Mouse (Mus musculus) limb, embryonic 14.5 days (tissue): Measurements from ENCODE around the gene Hbb-bh2. TPM values are rescaled to one million over a fixed set of nuclear protein-coding genes. Genes with fewer than 3 reads are reported as not detected.

Experiments used
- ATAC-seq: fragments of 200-750 bp; cut with Nextera tagmentation; 2 replicates; pipeline ENCODE4 v1.8.0; 2017; ENCODE audit warnings: low read depth, moderate number of reproducible peaks, moderate TSS enrichment; ENCODE audit not compliant: low FRiP score
- DNase-seq: peaks from one replicate; pipeline ENCODE4 v3.0.0-alpha.2; 2015; ENCODE audit warnings: low spot score
- H3K27ac ChIP-seq: fragments of 300-500 bp; sonication (generic); replicated peaks from 2 replicates; pipeline ENCODE4 v1.5.1; 2014; ENCODE audit warnings: low read depth, mild to moderate bottlenecking, low read length, moderate library complexity, mixed read lengths
- H3K27me3 ChIP-seq: fragments of 300-500 bp; sonication (generic); 2 replicates; pipeline ENCODE4 v1.6.1; 2014; ENCODE audit warnings: low read length, mixed read lengths; ENCODE audit not compliant: control insufficient read depth, insufficient read depth
- H3K36me3 ChIP-seq: fragments of 300-500 bp; sonication (generic); 2 replicates; pipeline ENCODE4 v1.6.1; 2014; ENCODE audit warnings: mild to moderate bottlenecking, low read length, moderate library complexity, mixed read lengths; ENCODE audit not compliant: control insufficient read depth, insufficient read depth
- H3K4me1 ChIP-seq: fragments of 300-500 bp; sonication (generic); 2 replicates; pipeline ENCODE4 v1.6.1; 2014; ENCODE audit warnings: antibody characterized with exemption, low read length, mixed read lengths; ENCODE audit not compliant: control insufficient read depth, insufficient read depth
- H3K4me2 ChIP-seq: fragments of 300-500 bp; sonication (generic); replicated peaks from 2 replicates; pipeline ENCODE4 v1.6.1; 2014; ENCODE audit warnings: low read depth, mild to moderate bottlenecking, low read length, moderate library complexity; ENCODE audit not compliant: severe bottlenecking
- H3K4me3 ChIP-seq: fragments of 300-500 bp; sonication (generic); replicated peaks from 2 replicates; pipeline ENCODE4 v1.5.1; 2014; ENCODE audit warnings: low read length
- H3K9ac ChIP-seq: fragments of 300-500 bp; sonication (generic); 2 replicates; pipeline ENCODE4 v1.6.1; 2014; ENCODE audit warnings: mild to moderate bottlenecking, low read depth, low read length, moderate library complexity; ENCODE audit not compliant: severe bottlenecking
- H3K9me3 ChIP-seq: fragments of 300-500 bp; sonication (generic); 2 replicates; pipeline ENCODE4 v1.6.1; 2016; ENCODE audit warnings: low read length; ENCODE audit not compliant: control insufficient read depth
- POLR2A ChIP-seq: fragments of 200-500 bp; IDR thresholded peaks from 2 replicates; pipeline ENCODE4 v1.8.0; 2012; ENCODE audit warnings: inconsistent platforms, mild to moderate bottlenecking, moderate library complexity, borderline replicate concordance; ENCODE audit not compliant: insufficient read depth, insufficient read length; ENCODE audit errors: extremely low read depth
- WGBS: fragments of 180-500 bp; shearing (Covaris S2); extraction: QIAGEN DNeasy Blood & Tissue Kit; methylation state at CpG from one replicate; pipeline ENCODE4 v1.1.7; 2014; 5-methylcytosine and 5-hydroxymethylcytosine counted together
- polyA plus RNA-seq, 2 experiments: library from polyadenylated mRNA; depleted of rRNA in 1 of 2; stranded (reverse) in 1 of 2; unstranded in 1 of 2; fragments of >200 nt; fragmentation: Nextera tagmentation in 1 of 2; extraction: Ambion mirVana in 1 of 2; gene quantifications; 2 replicates each; pipeline versions ENCODE4 v1.2.1 to v1.2.3; 2012 to 2014

The Hbb-bh2 gene
- polyA plus RNA-seq, 2 experiments = not detected

- DNase-seq (peak; percentile 33), ATAC-seq (no peak)
- Histone ChIP-seq H3K9me3 (no peaks in the 10 kb centered on the region), H3K36me3 (no peaks in the 10 kb centered on the region), H3K27me3 (no peaks in the 10 kb centered on the region), H3K27ac (no peak overlapping the region), H3K4me3 (no peak overlapping the region), H3K4me1 (no peaks in the 10 kb centered on the region), H3K4me2 (no peak overlapping the region), H3K9ac (no peak overlapping the region)
- WGBS = 69% methylated on average over 1 of the region's 1 CpGs
- no peak for TF ChIP-seq POLR2A
Observed at GRCm38 (mm10) chr7:103806856-103807255, 33.5 kb downstream of the Hbb-bh2 start.

- Histone ChIP-seq H3K27ac (no peak overlapping the region), H3K9me3 (no peaks in the 10 kb centered on the region), H3K4me3 (no peak overlapping the region), H3K4me1 (no peaks in the 10 kb centered on the region), H3K36me3 (no peaks in the 10 kb centered on the region), H3K27me3 (no peaks in the 10 kb centered on the region), H3K4me2 (no peak overlapping the region), H3K9ac (no peak overlapping the region)
- TF ChIP-seq POLR2A = no peak
- DNase-seq = no peak
- 28% methylated on average over 4 of the region's 4 CpGs for WGBS
- no peak for ATAC-seq
Observed at GRCm38 (mm10) chr7:103792669-103793388, 47.5 kb downstream of the Hbb-bh2 start.

- Histone ChIP-seq H3K36me3 (no peaks in the 10 kb centered on the region), H3K27ac (no peak within 1 kb of the TSS), H3K9ac (no peak within 1 kb of the TSS), H3K4me1 (no peaks in the 10 kb centered on the region), H3K9me3 (no peaks in the 10 kb centered on the region), H3K4me2 (no peak within 1 kb of the TSS), H3K4me3 (no peak within 1 kb of the TSS), H3K27me3 (no peaks in the 10 kb centered on the region)
- ATAC-seq (no peak), DNase-seq (no peak)
- 69% methylated on average over 3 of the region's 3 CpGs for WGBS
- TF ChIP-seq POLR2A = no peak
Observed at GRCm38 (mm10) chr7:103791721-103792120, 48.6 kb downstream of the Hbb-bh2 start, which contains the start of gene Olfr67. Gene Olfr67 (minus strand): TSS chr7:103791821.

Other genes with a start within 250 kb of the Hbb-bh2 start
Only the 30 nearest of the 32 such genes appear.
- not detected in 2 replicates for gene Olfr620, start 228.0 kb downstream of the Hbb-bh2 start, polyA plus RNA-seq (2012; rRNA removed)
- gene Olfr620, start 228.0 kb downstream of the Hbb-bh2 start, polyA plus RNA-seq (2014; fragmentation: Nextera tagmentation; extraction: Ambion mirVana) = not detected in 2 replicates
- gene Olfr622, start 197.8 kb downstream of the Hbb-bh2 start, polyA plus RNA-seq (2012; rRNA removed) = not detected in 2 replicates
- gene Olfr622, start 197.8 kb downstream of the Hbb-bh2 start, polyA plus RNA-seq (2014; fragmentation: Nextera tagmentation; extraction: Ambion mirVana) = not detected in 2 replicates
- gene Olfr623, start 176.8 kb downstream of the Hbb-bh2 start, polyA plus RNA-seq (2012; rRNA removed) = not detected in 2 replicates
- not detected in 2 replicates for gene Olfr623, start 176.8 kb downstream of the Hbb-bh2 start, polyA plus RNA-seq (2014; fragmentation: Nextera tagmentation; extraction: Ambion mirVana)
- 0.03 TPM in 1 of 2 replicates, not detected in the other for gene Olfr624, start 169.3 kb downstream of the Hbb-bh2 start, polyA plus RNA-seq (2012; rRNA removed)
- 0.06 and 0.07 TPM in 2 replicates for gene Olfr624, start 169.3 kb downstream of the Hbb-bh2 start, polyA plus RNA-seq (2014; fragmentation: Nextera tagmentation; extraction: Ambion mirVana)
- gene Olfr625-ps1, start 157.8 kb downstream of the Hbb-bh2 start, polyA plus RNA-seq (2012; rRNA removed) = not detected in 2 replicates
- not detected in 2 replicates for gene Olfr625-ps1, start 157.8 kb downstream of the Hbb-bh2 start, polyA plus RNA-seq (2014; fragmentation: Nextera tagmentation; extraction: Ambion mirVana)
- not detected in 2 replicates for gene Olfr243, start 125.8 kb downstream of the Hbb-bh2 start, polyA plus RNA-seq (2012; rRNA removed)
- not detected in 2 replicates for gene Olfr243, start 125.8 kb downstream of the Hbb-bh2 start, polyA plus RNA-seq (2014; fragmentation: Nextera tagmentation; extraction: Ambion mirVana)
- gene Olfr628, start 110.1 kb downstream of the Hbb-bh2 start, polyA plus RNA-seq (2012; rRNA removed) = not detected in 2 replicates
- not detected in 2 replicates for gene Olfr628, start 110.1 kb downstream of the Hbb-bh2 start, polyA plus RNA-seq (2014; fragmentation: Nextera tagmentation; extraction: Ambion mirVana)
- not detected in 2 replicates for gene Olfr629, start 95.6 kb downstream of the Hbb-bh2 start, polyA plus RNA-seq (2012; rRNA removed)
- not detected in 2 replicates for gene Olfr629, start 95.6 kb downstream of the Hbb-bh2 start, polyA plus RNA-seq (2014; fragmentation: Nextera tagmentation; extraction: Ambion mirVana)
- gene Olfr630, start 83.2 kb downstream of the Hbb-bh2 start, polyA plus RNA-seq (2012; rRNA removed) = not detected in 2 replicates
- gene Olfr630, start 83.2 kb downstream of the Hbb-bh2 start, polyA plus RNA-seq (2014; fragmentation: Nextera tagmentation; extraction: Ambion mirVana) = not detected in 2 replicates
- not detected in 2 replicates for gene Olfr69, start 68.9 kb downstream of the Hbb-bh2 start, polyA plus RNA-seq (2012; rRNA removed)
- not detected in 2 replicates for gene Olfr69, start 68.9 kb downstream of the Hbb-bh2 start, polyA plus RNA-seq (2014; fragmentation: Nextera tagmentation; extraction: Ambion mirVana)
- gene Olfr68, start 60.8 kb downstream of the Hbb-bh2 start, polyA plus RNA-seq (2012; rRNA removed) = not detected in 2 replicates
- not detected in 2 replicates for gene Olfr68, start 60.8 kb downstream of the Hbb-bh2 start, polyA plus RNA-seq (2014; fragmentation: Nextera tagmentation; extraction: Ambion mirVana)
- 0.03 TPM in 1 of 2 replicates, not detected in the other for gene Olfr67, start 48.7 kb downstream of the Hbb-bh2 start, polyA plus RNA-seq (2012; rRNA removed)
- gene Olfr67, start 48.7 kb downstream of the Hbb-bh2 start, polyA plus RNA-seq (2014; fragmentation: Nextera tagmentation; extraction: Ambion mirVana) = not detected in 2 replicates
- 2,382 and 2,478 TPM in 2 replicates for gene Hbb-bt, start 26.5 kb downstream of the Hbb-bh2 start, polyA plus RNA-seq (2012; rRNA removed)
- 2,610 and 4,062 TPM in 2 replicates for gene Hbb-bt, start 26.5 kb downstream of the Hbb-bh2 start, polyA plus RNA-seq (2014; fragmentation: Nextera tagmentation; extraction: Ambion mirVana)
- 9,008 and 9,822 TPM in 2 replicates for gene Hbb-bs, start 12.4 kb downstream of the Hbb-bh2 start, polyA plus RNA-seq (2012; rRNA removed)
- 6,131 and 9,529 TPM in 2 replicates for gene Hbb-bs, start 12.4 kb downstream of the Hbb-bh2 start, polyA plus RNA-seq (2014; fragmentation: Nextera tagmentation; extraction: Ambion mirVana)
- 12.0 and 13.3 TPM in 2 replicates for gene Hbb-bh1, start 2.6 kb upstream of the Hbb-bh2 start, polyA plus RNA-seq (2012; rRNA removed)
- gene Hbb-bh1, start 2.6 kb upstream of the Hbb-bh2 start, polyA plus RNA-seq (2014; fragmentation: Nextera tagmentation; extraction: Ambion mirVana) = 8.0 and 8.4 TPM in 2 replicates
- 702 and 799 TPM in 2 replicates for gene Hbb-y, start 12.7 kb upstream of the Hbb-bh2 start, polyA plus RNA-seq (2012; rRNA removed)
- 1,395 and 1,439 TPM in 2 replicates for gene Hbb-y, start 12.7 kb upstream of the Hbb-bh2 start, polyA plus RNA-seq (2014; fragmentation: Nextera tagmentation; extraction: Ambion mirVana)
- gene Olfr66, start 45.7 kb upstream of the Hbb-bh2 start, polyA plus RNA-seq (2012; rRNA removed) = not detected in 2 replicates
- not detected in 2 replicates for gene Olfr66, start 45.7 kb upstream of the Hbb-bh2 start, polyA plus RNA-seq (2014; fragmentation: Nextera tagmentation; extraction: Ambion mirVana)
- not detected in 2 replicates for gene Olfr64, start 54.0 kb upstream of the Hbb-bh2 start, polyA plus RNA-seq (2012; rRNA removed)
- not detected in 2 replicates for gene Olfr64, start 54.0 kb upstream of the Hbb-bh2 start, polyA plus RNA-seq (2014; fragmentation: Nextera tagmentation; extraction: Ambion mirVana)
- not detected in 2 replicates for gene Olfr65, start 63.0 kb upstream of the Hbb-bh2 start, polyA plus RNA-seq (2012; rRNA removed)
- not detected in 2 replicates for gene Olfr65, start 63.0 kb upstream of the Hbb-bh2 start, polyA plus RNA-seq (2014; fragmentation: Nextera tagmentation; extraction: Ambion mirVana)
- not detected in 2 replicates for gene Olfr631, start 88.3 kb upstream of the Hbb-bh2 start, polyA plus RNA-seq (2012; rRNA removed)
- gene Olfr631, start 88.3 kb upstream of the Hbb-bh2 start, polyA plus RNA-seq (2014; fragmentation: Nextera tagmentation; extraction: Ambion mirVana) = not detected in 2 replicates
- gene Olfr632, start 93.8 kb upstream of the Hbb-bh2 start, polyA plus RNA-seq (2012; rRNA removed) = not detected in 2 replicates
- not detected in 2 replicates for gene Olfr632, start 93.8 kb upstream of the Hbb-bh2 start, polyA plus RNA-seq (2014; fragmentation: Nextera tagmentation; extraction: Ambion mirVana)
- not detected in 2 replicates for gene Olfr633, start 103.9 kb upstream of the Hbb-bh2 start, polyA plus RNA-seq (2012; rRNA removed)
- not detected in 2 replicates for gene Olfr633, start 103.9 kb upstream of the Hbb-bh2 start, polyA plus RNA-seq (2014; fragmentation: Nextera tagmentation; extraction: Ambion mirVana)
- gene Olfr635, start 130.6 kb upstream of the Hbb-bh2 start, polyA plus RNA-seq (2012; rRNA removed) = not detected in 2 replicates
- 0.03 TPM in 1 of 2 replicates, not detected in the other for gene Olfr635, start 130.6 kb upstream of the Hbb-bh2 start, polyA plus RNA-seq (2014; fragmentation: Nextera tagmentation; extraction: Ambion mirVana)
- not detected in 2 replicates for gene Olfr638, start 158.2 kb upstream of the Hbb-bh2 start, polyA plus RNA-seq (2012; rRNA removed)
- gene Olfr638, start 158.2 kb upstream of the Hbb-bh2 start, polyA plus RNA-seq (2014; fragmentation: Nextera tagmentation; extraction: Ambion mirVana) = not detected in 2 replicates
- not detected in 2 replicates for gene Olfr639, start 176.8 kb upstream of the Hbb-bh2 start, polyA plus RNA-seq (2012; rRNA removed)
- not detected in 2 replicates for gene Olfr639, start 176.8 kb upstream of the Hbb-bh2 start, polyA plus RNA-seq (2014; fragmentation: Nextera tagmentation; extraction: Ambion mirVana)
- not detected in 2 replicates for gene Olfr640, start 185.1 kb upstream of the Hbb-bh2 start, polyA plus RNA-seq (2012; rRNA removed)
- gene Olfr640, start 185.1 kb upstream of the Hbb-bh2 start, polyA plus RNA-seq (2014; fragmentation: Nextera tagmentation; extraction: Ambion mirVana) = not detected in 2 replicates
- not detected in 2 replicates for gene Olfr641, start 194.9 kb upstream of the Hbb-bh2 start, polyA plus RNA-seq (2012; rRNA removed)
- gene Olfr641, start 194.9 kb upstream of the Hbb-bh2 start, polyA plus RNA-seq (2014; fragmentation: Nextera tagmentation; extraction: Ambion mirVana) = not detected in 2 replicates
- not detected in 2 replicates for gene Olfr642, start 212.1 kb upstream of the Hbb-bh2 start, polyA plus RNA-seq (2012; rRNA removed)
- gene Olfr642, start 212.1 kb upstream of the Hbb-bh2 start, polyA plus RNA-seq (2014; fragmentation: Nextera tagmentation; extraction: Ambion mirVana) = not detected in 2 replicates
- 0.03 TPM in 1 of 2 replicates, not detected in the other for gene 4930516K23Rik, start 220.9 kb upstream of the Hbb-bh2 start, polyA plus RNA-seq (2012; rRNA removed)
- gene 4930516K23Rik, start 220.9 kb upstream of the Hbb-bh2 start, polyA plus RNA-seq (2014; fragmentation: Nextera tagmentation; extraction: Ambion mirVana) = not detected in 2 replicates
- 0.10 TPM in 1 of 2 replicates, not detected in the other for gene Olfr644, start 231.3 kb upstream of the Hbb-bh2 start, polyA plus RNA-seq (2012; rRNA removed)
- not detected in 2 replicates for gene Olfr644, start 231.3 kb upstream of the Hbb-bh2 start, polyA plus RNA-seq (2014; fragmentation: Nextera tagmentation; extraction: Ambion mirVana)